Mouse (Mus musculus) heart, postnatal 25 days (tissue): Measurements from ENCODE around the gene Gm20388. TPM values are rescaled to one million over a fixed set of nuclear protein-coding genes. Genes with fewer than 3 reads are reported as not detected.

Source experiments
- DNase-seq: peaks from one replicate; pipeline ENCODE4 v3.0.0; 2022; ENCODE audit warnings: low spot score
- intact Hi-C: fragments of 180-260 bp; cut with DNase I; formaldehyde crosslinking; loops from one replicate; pipeline ENCODE4 v1.15.1; 2025
- total RNA-seq, 2 experiments: library from RNA; stranded (reverse); gene quantifications; 2 replicates each; pipeline ENCODE4 v1.2.3; 2021

The Gm20388 gene
- total RNA-seq, 2 experiments from 2014 or later, result 2.7 TPM; not detected in 1

DNA sequence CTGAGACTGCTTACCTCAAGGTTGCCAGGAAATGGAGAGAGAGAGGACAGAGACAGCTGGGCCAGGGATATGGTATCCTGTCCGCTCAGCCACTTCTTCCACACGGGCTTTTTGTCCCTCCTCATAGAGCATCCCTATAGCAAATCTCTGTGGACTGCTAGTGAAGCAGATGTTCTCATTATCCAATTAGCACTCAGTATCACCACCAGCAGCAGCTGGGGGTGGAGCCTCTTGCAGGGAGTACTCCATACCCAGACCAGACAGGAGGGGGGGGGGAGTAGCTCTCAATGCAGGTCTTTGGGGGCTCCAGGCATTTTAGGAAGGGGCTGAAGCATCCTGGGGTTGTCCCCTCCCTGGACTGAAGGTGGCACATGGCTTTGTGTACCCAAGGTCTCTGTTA lies 2139.3 kb downstream of the Gm20388 start:
- intact Hi-C loops, result no loop called here
- DNase-seq, result no peak

DNA sequence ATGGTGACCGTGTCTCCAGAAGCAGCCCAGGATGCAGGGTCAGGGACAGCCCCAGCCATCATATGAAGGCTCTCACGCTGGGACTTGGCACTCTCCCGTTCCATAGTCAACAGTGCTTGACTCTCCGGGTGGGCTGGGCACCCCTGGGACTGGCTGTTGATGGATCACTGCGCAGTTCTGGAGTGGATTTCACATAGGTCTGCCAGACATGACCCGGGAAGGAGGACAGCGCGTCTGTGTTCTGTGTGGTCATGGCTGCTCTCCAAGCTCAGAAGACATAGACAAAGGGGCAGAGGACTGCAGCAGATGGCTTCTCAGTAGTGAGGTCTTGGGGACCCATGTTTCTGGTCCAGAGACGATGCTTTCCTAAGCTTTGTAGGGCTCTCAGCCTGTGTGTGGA lies 2140.0 kb downstream of the Gm20388 start:
- no peak for DNase-seq
- intact Hi-C loops, result no loop called here

- intact Hi-C loops, result no loop called here
- DNase-seq, result no peak
Measured at GRCm38 (mm10) chr8:122055321-122055720, 2144.7 kb downstream of the Gm20388 start.

- DNase-seq, result no peak
- intact Hi-C loops, result no loop called here
Measured at GRCm38 (mm10) chr8:122056113-122056512, 2145.5 kb downstream of the Gm20388 start.

GRCm38 (mm10) chr8:122056882-122057281 lies 2146.2 kb downstream of the Gm20388 start:
- intact Hi-C loops, result no loop called here
- DNase-seq, result no peak

DNA sequence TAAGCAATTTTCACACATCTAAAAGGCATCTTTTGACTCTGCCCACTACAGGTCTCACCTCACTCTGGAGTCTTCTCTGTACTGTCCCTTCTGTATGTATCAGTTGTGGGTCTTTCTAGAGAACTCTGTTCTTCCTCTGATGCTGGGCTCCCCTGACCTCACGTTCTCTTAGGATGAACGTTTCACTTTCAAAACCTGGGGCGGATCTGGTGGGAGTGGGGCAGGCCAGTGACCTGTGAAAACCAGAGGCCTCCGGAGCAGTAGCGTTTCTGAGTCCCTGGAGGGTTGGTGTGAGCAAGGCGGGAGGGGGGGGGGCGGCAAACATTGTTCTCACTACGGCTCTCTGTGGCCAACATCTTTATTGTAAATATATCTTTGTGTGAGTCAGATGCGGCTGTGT lies 2147.9 kb downstream of the Gm20388 start:
- DNase-seq, result no peak
- intact Hi-C loops, result no loop called here

- intact Hi-C loops, result no loop called here
Measured at GRCm38 (mm10) chr8:122058951-122059350, 2148.3 kb downstream of the Gm20388 start.

GRCm38 (mm10) chr8:122062508-122063223 lies 2152.0 kb downstream of the Gm20388 start:
- no peak for DNase-seq
- intact Hi-C loops, result no loop called here

More at GRCm38 (mm10) chr8:122058951-122059350, 2148.3 kb downstream of the Gm20388 start:
- DNase-seq, result no peak

DNA sequence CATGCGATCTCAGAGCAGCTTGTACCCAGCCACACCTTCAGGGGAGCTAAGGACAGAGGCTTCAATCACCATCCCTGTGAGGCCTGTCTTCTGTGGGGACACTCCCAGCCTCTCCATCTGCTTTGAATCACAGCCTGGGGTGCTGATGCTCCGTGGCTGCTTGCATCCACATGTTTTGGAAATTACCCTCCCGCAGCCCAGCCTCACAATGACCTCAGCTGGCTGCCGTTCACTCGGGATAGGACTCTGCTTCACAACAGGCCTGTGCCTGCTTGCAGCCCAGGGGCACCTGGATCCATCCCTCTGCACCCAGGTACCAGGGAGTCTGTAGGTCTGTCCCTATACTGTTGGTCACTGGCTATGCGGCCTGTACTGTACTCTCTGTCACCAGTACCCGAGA lies 2153.7 kb downstream of the Gm20388 start:
- no peak for DNase-seq
- intact Hi-C loops, result no loop called here

DNA sequence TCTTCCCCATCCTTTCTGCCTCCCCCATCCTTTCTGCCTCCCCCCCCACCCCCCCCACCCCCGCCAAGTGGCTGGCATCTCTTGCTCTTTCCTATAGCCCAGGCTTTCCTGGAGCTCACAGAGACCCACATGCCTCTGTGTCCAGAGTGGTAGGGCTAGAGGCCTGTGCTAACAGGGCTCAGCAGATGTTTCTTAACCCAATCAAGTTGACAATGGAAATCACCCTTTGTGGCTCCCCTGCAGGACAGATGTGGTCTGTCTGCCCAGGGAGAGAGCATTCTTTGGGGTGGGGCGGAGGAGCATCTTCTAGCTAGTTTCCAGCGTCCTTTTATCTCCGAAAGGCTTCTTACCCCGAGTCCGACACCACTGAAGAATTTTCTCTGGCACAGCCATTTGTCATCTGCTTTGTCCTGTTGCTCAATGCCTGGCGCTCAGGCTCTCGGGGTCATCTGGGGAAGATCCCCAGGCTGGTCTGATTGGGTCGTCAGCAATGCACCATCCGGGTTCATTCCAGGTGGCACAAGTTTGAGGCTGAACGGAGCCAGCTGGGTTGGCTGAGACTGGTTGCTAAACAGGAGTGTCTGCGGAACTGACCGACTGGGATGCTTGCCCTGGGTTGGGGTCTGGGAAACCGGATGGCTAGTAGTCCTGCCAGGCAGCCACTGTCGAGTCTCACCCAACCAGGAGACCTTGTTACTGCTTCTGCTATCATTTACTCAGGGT lies 2157.3 kb downstream of the Gm20388 start:
- no peak for DNase-seq
- intact Hi-C loops, result no loop called here

GRCm38 (mm10) chr8:122068609-122069008 lies 2158.0 kb downstream of the Gm20388 start:
- intact Hi-C loops, result no loop called here
- DNase-seq, result no peak

DNA sequence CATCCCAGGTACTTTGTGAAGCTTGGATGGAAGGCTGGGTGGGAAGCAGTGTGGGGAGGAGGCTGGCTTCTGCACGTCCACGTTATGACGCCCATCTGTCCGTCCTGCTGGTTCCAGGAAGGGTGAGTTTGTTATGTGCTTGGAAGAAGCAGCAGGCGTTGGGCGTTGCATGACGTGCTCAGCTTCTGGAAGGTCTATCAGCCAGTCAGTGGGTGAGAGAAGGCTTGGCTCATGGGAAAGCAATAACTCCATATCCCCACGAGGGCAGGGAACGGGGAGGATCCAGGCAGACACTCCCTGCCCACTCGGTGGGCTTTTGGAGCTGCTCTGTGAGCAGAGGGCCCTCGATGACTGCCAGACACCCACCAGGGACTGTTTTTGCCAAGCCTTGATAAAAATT lies 2158.6 kb downstream of the Gm20388 start:
- no peak for DNase-seq

DNA sequence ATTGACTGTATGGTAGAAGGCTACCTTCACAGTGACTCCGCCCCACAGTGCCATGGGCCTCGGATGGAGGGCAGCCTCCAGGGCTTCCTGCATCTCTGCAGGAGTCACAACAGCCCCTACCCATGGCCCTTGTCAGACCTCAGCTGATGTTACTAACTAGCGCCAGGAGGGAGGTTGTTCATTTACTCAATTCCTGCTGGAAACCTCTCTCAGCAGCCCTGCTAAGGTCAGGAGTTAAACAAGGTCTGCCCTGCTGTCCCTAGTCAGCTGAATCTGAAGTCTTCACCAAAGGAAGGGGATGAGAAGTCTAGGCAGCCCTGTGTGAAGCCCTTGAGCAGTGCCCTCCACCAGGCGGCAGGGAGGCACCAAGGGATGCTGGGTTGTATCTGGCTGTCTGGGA lies 2160.6 kb downstream of the Gm20388 start:
- intact Hi-C loops, result no loop called here
- no peak for DNase-seq

More for the DNA sequence above, 2158.6 kb downstream of the Gm20388 start:
- intact Hi-C loops, result no loop called here

DNA sequence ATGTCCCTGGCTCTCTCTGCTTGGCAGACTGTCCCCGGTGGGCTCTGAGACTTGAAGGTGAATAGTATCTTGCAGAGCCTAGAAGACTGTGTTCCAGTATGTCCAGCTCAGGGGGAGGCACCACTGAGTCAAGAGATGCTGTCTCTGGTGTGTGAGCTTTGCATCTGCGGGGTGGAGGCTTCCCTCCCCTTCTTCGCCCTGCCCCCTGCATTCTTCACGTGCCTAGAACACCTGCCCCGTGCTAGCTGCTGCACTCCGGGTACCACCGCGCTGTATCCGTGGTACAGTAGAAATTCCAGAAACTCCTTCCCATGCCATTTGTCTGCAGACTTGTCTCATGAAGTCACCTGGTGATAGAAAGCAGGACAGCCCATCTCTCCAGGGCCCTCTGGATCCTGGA lies 2163.3 kb downstream of the Gm20388 start:
- intact Hi-C loops, result no loop called here
- DNase-seq, result no peak

GRCm38 (mm10) chr8:122074442-122074841 lies 2163.8 kb downstream of the Gm20388 start:
- DNase-seq, result no peak
- intact Hi-C loops, result no loop called here

- DNase-seq, result no peak
- intact Hi-C loops, result no loop called here
Measured at GRCm38 (mm10) chr8:122074977-122075376, 2164.3 kb downstream of the Gm20388 start.

GRCm38 (mm10) chr8:122076183-122076842 lies 2165.7 kb downstream of the Gm20388 start:
- intact Hi-C loops, result no loop called here
- DNase-seq, result no peak

- DNase-seq, result no peak
- intact Hi-C loops, result no loop called here
Measured at GRCm38 (mm10) chr8:122078321-122078720, 2167.7 kb downstream of the Gm20388 start.

GRCm38 (mm10) chr8:122079093-122079492 lies 2168.5 kb downstream of the Gm20388 start:
- intact Hi-C loops, result no loop called here
- DNase-seq, result peak; percentile 55

GRCm38 (mm10) chr8:122080347-122080746 lies 2169.7 kb downstream of the Gm20388 start:
- intact Hi-C loops, result loop anchor here (5.0 kb wide), 1 partner anchor 52 kb away; no protein-coding TSS in a partner anchor
- no peak for DNase-seq

DNA sequence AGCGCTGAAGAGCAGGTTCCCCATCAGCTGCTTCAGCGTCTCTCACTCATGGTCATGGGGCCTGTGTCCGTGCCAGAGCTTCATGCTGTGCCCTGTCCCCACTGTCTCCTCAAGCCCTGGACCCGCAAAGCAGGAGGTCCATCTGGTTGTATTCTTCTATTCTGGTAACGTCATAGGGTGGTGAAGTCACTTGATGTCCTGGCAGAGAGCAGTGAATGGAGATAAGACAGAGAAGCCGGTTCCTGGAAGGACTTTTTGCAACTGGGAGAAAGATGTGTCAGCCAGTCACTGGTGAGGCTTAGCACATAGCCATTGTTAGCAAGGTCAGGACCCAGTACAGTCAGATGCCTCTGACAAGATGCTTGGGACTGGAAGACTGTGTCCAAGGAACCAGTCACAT lies 2172.8 kb downstream of the Gm20388 start:
- no peak for DNase-seq

More for the DNA sequence above, 2172.8 kb downstream of the Gm20388 start:
- intact Hi-C loops, result loop anchor here (5.0 kb wide), 1 partner anchor 49 kb away; no protein-coding TSS in a partner anchor
